Mouse (Mus musculus) cerebral cortex, adult 2 months (tissue): ENCODE results near the gene Il27ra.

Experiments used
- WGBS: fragments of 180-500 bp; shearing (Covaris S2); methylation state at CpG from one replicate; pipeline ENCODE4 v1.1.7; 2018; 5-methylcytosine and 5-hydroxymethylcytosine counted together

Gene Il27ra

DNA sequence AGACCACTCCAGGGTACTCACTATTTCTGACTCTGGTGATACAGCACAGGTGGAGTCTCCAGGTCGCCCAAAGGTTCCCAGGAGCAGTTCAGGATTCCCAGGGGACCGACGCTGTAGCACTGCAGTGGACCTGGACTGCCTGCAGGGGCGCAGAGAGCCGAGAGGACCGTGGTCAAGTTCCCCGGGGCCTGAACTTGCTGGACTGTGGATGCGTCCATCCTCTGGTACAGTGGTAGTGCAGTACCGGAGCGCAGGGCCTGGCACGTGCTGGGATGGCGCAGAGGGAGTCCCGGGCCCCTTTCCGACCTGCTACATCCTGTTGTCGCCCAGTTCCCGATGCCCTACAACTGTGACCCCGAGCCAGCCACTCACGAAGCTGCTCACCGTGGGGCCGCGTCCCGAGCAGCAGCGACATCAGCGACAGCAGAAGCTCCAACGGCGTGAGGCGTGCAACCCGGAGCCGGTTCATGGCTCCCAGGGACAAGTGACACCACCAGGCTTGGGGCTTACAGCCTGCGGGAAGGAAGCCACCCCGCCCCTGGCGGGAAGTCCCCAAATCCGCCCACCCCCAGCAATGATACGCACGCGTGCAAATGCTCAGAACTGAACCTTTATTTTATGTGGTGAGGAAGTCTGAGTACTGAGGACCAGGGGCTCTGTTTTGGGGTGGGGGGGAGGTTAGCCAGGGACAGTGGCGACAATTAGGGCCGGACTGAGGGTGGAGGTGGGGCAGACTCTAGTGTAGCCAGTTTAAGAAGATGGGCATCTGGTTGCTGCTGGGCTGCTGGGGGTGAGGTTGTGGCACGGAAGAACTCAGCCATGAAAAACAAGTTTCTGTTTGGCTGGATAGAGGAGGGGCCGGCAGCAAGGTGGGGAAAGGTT, at the start of gene Il27ra:
TSS of gene Il27ra (minus strand) at position 524 of the 882 bp plus-strand sequence.
- WGBS = 5% methylated on average over 40 of the region's 40 CpGs

DNA sequence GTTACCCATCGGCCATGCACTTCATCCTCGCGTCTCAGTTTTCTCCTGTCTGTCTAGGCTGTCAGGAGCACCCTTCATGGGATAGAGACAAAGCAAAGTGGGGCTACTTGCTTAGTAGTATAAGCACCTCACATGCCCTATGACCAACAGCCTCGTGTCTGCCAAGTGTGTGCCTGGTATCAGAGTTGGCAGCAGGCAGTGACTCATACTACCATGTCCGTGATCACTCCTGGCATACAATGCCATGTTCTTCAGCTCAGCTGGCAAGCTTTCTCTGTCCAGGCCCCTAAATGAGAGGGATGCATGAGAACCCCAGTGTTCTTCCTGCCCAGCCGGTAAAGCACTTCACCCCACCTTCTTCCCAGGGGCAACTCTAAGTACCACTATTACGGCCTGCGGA, 48.2 kb upstream of the Il27ra start:
- 72% methylated on average over 8 of the region's 8 CpGs for WGBS

DNA sequence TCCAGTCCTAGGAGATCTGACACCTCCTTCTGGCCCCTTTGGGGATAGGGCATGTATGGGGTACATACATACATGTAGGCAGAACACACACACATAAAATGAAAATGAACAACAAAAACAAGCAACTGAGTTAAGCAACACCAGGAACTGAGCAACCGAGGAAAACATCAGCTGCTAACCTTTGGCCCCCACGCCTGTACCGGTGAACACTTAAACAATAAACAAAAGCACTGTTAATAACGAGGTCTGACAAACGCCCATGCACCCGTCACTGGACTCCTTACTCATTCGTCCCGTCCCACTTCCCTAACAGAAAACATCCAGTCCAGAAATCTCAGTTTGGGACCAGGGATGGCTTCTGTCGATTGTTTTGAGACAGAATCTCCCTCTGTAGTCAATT, 46.9 kb upstream of the Il27ra start:
- WGBS = 71% methylated on average over 9 of the region's 9 CpGs

DNA sequence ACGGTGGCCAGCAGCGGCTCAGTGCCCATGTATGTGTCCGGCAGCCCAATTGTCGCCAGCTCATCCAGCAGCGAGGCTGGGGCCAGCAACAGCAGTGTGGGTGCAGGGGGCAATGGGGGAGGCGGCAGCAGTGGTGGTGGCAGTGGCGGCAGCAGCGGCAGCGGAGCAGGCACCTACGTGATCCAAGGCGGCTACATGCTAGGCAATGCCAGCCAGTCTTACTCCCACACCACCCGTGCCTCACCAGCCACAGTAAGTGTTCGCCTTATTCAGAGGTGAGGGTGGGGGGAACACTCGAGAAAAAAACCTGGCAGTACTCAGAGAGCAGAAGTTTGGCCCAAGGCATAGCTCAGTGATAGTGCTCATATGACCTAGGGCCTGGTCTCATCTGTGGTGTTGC, 45.4 kb upstream of the Il27ra start:
- 58% methylated on average over 14 of the region's 14 CpGs for WGBS

DNA sequence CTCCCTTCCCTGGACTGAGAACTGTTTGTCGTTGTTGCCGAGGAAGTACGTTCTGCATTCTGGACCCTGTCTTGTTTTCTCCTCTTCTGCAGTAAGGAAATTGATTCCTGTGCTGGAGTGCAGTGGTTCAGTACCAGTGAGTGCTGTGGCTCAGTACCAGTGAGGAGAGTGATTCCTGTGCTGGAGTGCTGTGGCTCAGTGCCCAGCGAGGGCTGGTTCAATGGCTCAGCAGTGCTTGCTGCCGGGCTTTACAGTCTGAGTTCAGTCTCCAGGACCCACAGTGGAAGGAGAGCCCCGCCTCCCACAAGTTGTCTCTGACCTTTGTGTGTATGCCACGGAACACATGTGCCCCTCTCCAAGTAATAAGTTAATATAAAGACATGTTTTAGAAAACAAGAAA, 44.8 kb upstream of the Il27ra start:
- WGBS = 83% methylated on average over 7 of the region's 7 CpGs

DNA sequence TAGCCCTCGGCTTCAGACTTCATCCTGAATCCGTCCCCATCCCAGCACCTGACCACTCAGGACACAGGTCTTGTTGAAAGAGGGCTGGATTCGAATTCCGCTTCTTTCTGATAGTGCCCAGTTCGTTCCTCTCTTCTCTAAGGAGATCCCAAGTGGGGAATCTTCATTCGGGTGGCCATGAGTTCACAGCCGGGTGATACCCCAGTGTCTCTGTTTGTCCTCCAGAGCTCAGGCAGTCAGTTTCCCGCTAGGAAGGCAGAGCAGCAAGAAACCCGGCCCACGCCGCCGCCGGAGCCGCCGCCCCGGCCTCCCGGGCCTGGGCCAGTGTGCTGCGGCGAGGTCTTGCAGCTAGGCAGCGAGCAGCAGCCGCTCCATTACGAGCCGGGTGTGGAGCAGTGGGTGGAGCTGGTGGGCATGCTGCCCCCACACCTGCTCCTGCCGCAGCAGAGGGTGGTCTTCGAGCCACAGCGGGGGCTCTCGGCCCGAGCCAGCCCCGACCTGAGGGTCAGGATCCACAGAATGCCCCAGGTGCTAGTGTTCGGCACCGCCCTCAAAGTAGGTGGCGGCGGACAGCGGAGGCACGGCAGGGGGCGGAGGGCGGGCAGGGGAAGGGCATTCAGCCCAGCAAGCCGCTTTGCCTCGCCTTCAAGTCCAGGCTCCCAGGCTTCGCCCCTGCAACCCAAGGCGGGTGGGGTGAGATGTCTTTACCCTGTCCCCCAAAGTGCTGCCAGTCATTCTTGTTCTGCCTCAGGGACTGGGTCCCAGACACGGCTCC, 42.1 kb upstream of the Il27ra start:
- WGBS = 71% methylated on average over 42 of the region's 42 CpGs

DNA sequence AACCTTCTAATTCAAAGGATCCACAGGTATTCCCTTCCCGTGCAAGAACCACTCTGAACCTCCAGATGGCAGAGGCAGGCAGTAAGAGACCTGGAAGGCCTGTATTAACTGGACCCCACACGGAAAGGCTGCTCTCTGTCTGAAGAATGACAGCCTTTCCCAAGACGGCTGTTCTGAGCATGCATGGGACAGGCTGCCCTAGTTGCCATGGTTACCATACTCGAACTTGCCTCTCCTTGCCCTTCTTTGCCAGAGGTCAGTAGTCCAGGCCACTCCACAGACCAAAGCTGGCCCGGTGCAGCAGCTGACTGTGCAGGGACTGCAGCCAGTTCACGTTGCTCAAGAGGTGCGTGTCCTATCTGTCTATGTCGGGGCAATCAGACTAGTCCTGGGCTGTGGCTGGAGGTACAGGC, 41.4 kb upstream of the Il27ra start:
- WGBS = 51% methylated on average over 8 of the region's 8 CpGs

DNA sequence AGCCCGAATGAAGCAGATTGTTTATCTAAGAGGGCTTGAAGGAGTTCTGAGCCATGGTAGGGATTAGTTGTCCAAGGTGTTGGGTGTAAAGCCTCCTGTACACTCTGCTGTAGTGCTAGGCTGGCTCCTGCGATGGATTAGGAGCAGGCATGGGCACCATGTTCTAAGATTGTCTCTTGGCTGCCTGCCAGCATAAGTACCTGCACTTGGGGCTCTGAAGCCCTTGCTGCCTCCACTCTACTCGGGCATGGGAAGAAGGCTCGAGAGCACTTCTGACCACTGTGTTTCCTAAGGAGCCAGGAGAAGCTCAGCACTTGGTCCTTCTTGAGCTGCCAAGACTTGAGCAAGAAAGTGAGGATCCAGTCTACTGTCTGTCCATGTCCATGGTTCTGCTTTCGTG, 36.8 kb upstream of the Il27ra start:
- 86% methylated on average over 5 of the region's 5 CpGs for WGBS

DNA sequence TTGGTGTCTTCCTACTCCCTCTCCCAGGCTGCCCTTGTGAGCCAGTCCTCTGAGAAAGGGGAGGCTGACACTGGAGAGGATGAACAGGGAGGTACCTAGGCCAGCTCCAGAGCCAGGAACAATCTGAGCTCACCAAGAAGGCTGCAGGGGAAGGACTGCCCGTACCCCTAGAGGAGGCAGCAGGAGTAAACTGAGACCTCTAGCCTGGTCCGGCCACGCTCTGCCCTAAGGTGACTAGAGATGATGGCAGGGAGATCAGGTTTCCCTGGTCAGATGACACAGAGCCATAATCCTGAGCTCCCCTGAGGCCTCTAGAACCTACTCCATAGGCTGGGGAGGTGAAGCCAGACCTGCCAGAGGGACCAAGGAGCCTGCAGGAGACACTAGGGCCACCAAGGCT, 34.5 kb upstream of the Il27ra start:
- WGBS = 95% methylated on average over 3 of the region's 3 CpGs

DNA sequence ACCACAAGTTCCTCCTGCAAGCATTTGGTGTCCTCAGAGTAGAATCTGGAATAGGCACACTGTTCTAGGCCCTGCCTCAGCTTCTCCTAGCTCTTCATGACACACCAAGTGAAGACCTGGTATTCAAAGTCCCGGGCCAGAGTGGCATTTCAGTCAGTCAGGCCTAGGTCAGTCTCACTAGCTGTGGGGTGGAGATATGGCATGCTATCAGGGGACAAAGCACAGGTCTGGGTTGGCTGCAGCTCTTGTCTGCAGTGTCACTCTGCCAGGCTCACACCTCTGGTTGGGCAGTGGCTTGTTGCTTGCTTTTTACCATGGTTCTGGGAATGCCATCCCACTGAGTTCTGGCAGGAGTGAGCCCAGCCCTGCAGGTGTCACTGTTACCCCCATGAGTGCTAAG, 34.0 kb upstream of the Il27ra start:
- WGBS = 92% methylated on average over 1 of the region's 1 CpGs

DNA sequence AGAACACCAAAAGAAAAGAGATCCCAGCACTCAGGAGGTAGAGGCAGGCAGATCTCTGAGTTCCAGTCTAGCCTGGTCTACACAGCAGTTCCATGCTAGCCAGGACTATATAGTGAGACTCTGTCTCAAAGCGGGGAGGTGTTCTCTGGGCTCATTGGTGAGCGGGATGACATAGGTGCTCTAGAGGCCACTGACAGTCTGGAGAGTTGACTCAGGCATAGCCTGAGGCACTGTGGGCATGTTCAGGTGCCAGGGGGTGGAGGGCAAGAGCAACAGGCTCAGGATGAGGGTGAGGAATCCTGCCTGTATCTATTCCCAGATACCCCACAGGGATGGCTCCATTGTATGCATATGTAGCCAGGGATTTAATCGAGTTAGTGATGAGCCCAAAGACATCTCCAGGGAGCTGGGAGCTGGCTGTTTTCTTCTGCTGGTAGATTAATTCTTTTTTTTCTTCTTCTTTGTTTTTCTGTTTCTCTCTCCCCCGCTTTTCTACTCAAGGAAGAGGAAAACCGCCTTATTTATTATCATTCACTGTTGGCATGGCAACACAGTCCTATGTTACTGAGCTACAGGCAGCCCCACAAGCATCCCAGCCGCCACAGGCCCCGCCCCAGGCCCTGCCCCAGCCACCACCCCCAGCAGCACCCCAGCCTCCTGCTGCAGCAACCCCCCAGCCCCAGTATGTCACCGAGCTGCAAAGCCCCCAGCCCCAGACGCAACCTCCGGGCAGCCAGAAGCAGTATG, 31.0 kb upstream of the Il27ra start:
- 40% methylated on average over 10 of the region's 10 CpGs for WGBS

DNA sequence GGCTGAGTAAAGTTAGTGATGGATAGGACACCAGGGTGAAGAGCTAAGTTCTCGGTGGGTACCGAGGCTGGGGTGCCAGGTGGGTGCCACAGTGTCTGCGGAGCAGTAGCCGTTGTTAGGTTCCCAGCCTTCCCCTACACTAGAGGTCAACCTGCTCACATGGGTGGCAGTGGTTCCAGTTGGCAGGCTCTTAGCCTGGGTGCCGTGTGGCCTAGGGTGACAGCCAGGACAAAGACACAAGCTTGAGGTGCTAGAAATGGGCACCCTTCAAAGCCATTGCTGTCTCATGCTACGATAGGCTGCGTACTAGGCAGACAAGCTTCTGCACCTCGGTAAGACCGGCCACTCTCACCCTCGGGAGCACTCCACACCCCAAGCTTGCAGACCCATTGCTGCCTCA, 29.9 kb upstream of the Il27ra start:
- 86% methylated on average over 10 of the region's 10 CpGs for WGBS

DNA sequence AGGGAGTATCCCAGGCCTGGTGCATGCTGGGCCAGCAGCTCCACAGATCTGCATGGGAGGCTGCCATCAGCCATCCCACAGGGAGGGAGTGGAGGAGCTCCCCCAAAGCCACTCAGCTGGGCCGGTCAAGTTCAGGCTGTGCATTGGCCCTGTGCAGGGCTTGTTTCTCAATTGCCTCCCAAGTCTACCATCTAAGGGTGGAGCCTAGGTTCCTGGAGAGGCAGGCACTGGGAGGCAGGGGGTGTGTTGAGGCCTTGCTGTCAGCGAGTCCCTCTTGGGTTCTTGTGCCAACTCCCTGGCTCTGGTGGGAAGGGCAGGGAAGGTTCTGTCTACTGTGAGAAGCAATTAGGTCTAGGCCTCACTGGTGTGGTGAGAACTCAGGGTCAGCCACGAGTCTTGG, 29.5 kb upstream of the Il27ra start:
- 48% methylated on average over 3 of the region's 3 CpGs for WGBS

DNA sequence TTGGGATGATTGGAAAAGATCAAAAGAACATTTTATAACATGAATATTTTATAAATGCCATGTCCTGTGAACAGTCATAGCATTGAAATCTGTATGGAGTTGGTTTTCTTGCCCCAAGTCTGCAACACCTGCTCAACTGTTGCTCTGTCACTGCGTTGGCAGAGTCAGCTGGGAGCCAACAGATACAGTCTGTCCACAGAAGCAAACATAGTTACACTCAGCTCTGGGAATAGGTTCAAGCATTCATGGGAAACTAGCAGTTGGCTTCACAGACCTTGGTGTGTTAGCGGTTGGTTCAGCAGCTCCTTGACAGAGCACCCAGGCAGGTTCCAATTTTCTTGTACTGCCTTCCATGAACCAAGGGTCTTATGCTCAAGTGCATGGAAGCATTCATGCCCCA, 28.3 kb upstream of the Il27ra start:
- WGBS = 22% methylated on average over 2 of the region's 2 CpGs

DNA sequence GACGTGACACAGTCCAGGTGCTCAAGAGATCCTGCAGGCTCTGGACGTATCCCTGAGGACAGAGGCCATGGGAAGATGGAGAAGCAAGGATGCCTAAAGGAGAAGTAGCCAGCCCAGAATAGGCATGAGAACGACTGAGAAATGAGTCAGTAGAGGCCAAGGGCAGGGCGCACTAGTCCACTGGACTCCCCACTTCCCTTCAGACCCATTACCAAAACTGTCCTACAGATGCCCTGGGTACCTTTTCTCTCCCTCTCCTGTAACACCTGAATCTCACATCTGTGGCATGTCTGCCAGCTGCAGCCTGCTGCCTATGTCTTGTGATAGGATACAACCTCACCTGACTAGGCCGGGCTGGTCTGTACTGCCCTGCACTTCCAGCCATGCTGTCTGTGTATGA, 27.9 kb upstream of the Il27ra start:
- 70% methylated on average over 5 of the region's 5 CpGs for WGBS

DNA sequence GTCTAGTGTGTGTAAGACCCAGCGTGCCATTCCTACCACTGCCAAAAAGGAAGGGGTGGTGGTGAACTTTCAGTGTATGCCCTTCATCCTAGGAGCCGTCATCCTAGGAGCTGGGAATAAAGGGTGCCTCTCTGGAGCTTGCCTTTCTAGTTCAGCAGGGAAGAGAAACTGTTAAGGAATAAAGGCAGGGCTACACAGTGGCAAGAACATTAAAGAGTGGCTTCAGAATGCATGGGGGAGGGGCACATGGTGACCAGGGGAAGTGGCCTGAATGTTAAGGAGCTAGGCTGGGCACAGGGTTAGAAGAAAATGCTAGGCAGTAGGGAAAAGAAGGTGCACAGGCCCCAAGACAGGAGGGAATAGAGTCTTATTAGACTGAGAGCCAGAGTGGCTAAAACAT, 27.4 kb upstream of the Il27ra start:
- 50% methylated on average over 2 of the region's 2 CpGs for WGBS

DNA sequence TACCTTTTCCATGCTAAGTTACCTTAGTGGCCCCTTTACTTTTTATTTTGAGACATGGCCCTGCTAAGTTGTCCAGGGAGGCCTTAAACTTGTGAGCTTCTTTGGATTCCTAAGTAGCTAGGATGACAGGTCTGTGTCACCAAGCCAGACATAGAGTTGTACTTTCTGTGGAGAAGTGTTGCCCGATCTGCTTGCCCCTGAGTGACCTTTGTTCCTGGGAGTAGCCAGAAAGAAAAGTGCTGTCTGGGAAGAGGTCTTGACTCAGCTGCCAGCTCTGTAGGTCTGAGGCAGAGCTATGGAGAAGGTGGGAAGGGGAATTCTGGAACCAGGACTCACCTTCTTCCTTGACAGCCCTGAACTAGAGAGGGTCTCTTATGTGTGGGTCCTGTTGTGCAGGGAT, 26.8 kb upstream of the Il27ra start:
- 49% methylated on average over 1 of the region's 1 CpGs for WGBS

DNA sequence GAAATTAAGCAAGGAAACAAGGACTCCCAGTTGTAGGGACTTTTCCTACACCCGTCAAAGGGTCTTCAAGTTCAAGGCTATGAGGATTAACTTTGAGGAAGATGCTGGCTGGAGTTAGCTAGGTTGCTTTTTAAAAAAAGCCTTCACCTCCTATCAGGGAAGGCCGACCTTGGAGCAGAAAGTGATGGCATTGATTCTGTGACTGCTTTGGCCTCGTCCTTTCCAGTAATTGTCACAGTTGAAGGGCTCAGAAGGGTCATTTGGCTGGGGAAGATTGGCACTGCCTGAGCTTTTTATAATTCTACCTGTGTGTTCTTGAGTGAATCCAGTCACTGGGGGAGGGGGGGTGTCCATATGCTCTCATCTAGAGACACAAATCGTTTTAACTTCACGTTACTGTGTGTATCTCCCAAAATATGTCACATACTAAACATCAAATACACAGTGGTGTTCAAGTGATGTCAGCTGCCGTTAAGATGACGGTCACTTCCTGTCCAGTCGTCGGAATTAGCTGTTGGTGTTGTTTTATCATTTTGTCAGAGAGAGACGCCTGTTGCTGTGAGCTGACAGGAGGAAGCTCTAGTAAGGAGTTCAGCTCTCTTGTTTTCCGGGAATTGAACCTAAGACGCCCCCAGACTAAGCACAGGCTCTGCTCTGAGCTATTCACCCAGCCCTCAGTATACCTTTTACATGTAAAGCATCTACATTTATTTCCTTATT, 26.1 kb upstream of the Il27ra start:
- 50% methylated on average over 12 of the region's 12 CpGs for WGBS

DNA sequence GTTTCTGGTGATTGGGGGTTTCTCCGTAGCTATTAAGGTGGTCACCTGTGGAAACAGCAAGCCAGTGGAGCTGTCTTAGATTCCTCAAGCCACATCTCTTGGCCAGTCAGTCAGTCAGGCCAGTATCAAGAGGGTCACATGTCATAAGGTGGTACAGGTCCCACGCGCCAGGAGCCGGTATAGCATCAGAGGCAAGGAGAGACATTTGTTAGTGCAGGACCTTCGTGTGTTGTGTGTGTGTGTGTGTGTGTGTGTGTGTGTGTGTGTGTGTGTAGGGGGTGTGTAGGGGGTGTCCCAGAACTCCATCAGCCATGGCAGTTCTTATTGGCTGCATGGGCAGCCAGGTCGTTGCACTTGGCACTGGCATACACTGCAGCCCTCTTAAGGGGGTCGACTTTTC, 25.5 kb upstream of the Il27ra start:
- 75% methylated on average over 7 of the region's 7 CpGs for WGBS

DNA sequence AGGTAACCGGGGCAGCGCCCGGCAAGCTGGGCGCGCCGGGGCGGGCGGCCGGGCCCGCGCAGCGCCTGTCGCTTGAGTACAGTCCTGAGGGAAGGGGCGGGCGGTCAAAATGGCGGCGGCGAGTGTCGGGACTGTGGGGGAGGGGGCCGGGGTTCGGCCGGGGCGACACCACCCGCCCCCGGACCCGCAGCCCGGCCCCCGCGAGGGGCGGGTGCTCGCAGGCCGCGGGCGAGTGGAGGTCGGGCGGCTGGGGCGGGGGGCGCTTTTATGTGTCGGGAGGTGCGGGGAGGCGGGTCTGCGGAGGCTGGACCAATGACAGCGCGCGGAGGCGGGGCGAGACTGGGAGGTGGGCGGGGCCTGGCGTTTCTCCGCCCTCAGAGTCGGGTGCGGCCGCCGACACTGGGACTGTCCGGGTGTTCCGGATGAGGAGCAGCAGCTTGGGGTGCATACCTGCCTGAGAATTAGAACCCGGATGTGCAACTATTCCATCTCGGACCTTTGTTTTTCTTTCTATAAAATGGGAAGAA, 24.7 kb upstream of the Il27ra start:
- 1% methylated on average over 58 of the region's 58 CpGs for WGBS

DNA sequence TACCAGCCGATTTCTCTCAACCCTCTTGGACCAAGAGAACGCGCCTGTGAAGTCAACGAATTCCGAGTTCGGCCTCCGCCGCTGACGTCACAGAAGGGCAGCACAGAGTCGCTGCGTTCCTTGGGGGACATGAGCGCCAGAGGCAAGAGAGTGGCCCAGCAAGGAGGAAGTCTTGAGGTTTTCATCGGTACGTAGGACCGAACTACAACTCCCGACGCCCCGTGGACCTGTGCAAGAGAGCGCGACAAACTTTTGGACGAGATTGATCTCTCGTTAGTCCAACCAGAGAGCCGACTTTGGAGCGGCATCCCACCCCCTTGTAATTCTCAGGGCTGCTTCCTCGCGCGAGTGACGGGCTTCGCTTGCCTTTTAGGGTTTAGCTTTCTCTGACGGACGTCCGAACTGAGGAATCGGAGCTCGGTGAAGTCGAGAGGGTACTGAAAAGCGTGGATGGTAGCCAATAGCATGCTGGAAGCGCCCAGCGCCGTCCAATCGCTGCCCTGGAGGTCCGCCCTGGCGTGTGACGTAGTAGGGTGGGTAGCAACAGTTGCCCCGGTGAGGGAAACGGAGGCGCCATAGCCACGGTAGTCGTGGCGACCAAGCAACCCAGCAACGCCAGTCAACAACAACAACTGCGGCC, 24.0 kb upstream of the Il27ra start, which contains the start of gene Rfx1:
TSS of gene Rfx1 (plus strand) at position 544 of the 640 bp plus-strand sequence.
- WGBS = under 1% methylated on average over 51 of the region's 51 CpGs
